Mouse (Mus musculus) small intestine, adult 2 months (tissue): ENCODE results near the gene Ankmy2.

ENCODE experiments used
- CTCF ChIP-seq: fragments of 200-500 bp; IDR thresholded peaks from 2 replicates; pipeline ENCODE4 v1.5.1; 2012; ENCODE audit warnings: low read depth, mild to moderate bottlenecking, control low read depth, inconsistent platforms, low read length, moderate library complexity, mixed read lengths; ENCODE audit not compliant: insufficient replicate concordance, insufficient read length; ENCODE audit errors: extremely low read depth
- POLR2A ChIP-seq: fragments of 200-500 bp; IDR thresholded peaks from 2 replicates; pipeline ENCODE4 v1.6.1; 2012; ENCODE audit warnings: low read depth, mild to moderate bottlenecking, control low read depth, inconsistent platforms, low read length, moderate library complexity

- TF ChIP-seq CTCF, result peak; percentile 93; the same call in 1 of the 2 replicates
- no peak for TF ChIP-seq POLR2A
Observed at GRCm38 (mm10) chr12:36215149-36215480, 58.2 kb downstream of the Ankmy2 start.
